Mouse (Mus musculus) stomach, embryonic 15.5 days (tissue): ENCODE measurements around the gene Wnt1. TPM values are rescaled to one million over a fixed set of nuclear protein-coding genes. Genes with fewer than 3 reads are reported as not detected.

ENCODE experiments used
- ATAC-seq: fragments of 200-750 bp; cut with Nextera tagmentation; 2 replicates; pipeline ENCODE4 v1.8.0; 2017; ENCODE audit warnings: low read depth, moderate number of reproducible peaks, moderate TSS enrichment; ENCODE audit not compliant: insufficient read depth, low FRiP score
- H3K27ac ChIP-seq: fragments of 300-500 bp; sonication (generic); 2 replicates; pipeline ENCODE4 v1.5.1; 2015; ENCODE audit warnings: mild to moderate bottlenecking, inconsistent platforms
- H3K27me3 ChIP-seq: fragments of 300-500 bp; sonication (generic); replicated peaks from 2 replicates; pipeline ENCODE4 v1.6.1; 2015; ENCODE audit warnings: inconsistent platforms
- H3K36me3 ChIP-seq: fragments of 300-500 bp; sonication (generic); 2 replicates; pipeline ENCODE4 v1.6.1; 2015; ENCODE audit warnings: inconsistent platforms
- H3K4me1 ChIP-seq: fragments of 300-500 bp; sonication (generic); 2 replicates; pipeline ENCODE4 v1.6.1; 2015; ENCODE audit warnings: inconsistent platforms
- H3K4me2 ChIP-seq: fragments of 300-500 bp; sonication (generic); 2 replicates; pipeline ENCODE4 v1.6.1; 2015; ENCODE audit warnings: mild to moderate bottlenecking, inconsistent platforms
- H3K4me3 ChIP-seq: fragments of 300-500 bp; sonication (generic); replicated peaks from 2 replicates; pipeline ENCODE4 v1.5.1; 2015; ENCODE audit warnings: inconsistent platforms
- H3K9ac ChIP-seq: fragments of 300-500 bp; sonication (generic); 2 replicates; pipeline ENCODE4 v1.6.1; 2015; ENCODE audit warnings: inconsistent platforms
- H3K9me3 ChIP-seq: fragments of 300-500 bp; sonication (generic); 2 replicates; pipeline ENCODE4 v1.6.1; 2016; ENCODE audit warnings: inconsistent platforms
- WGBS: fragments of 180-500 bp; shearing (Covaris S2); methylation state at CpG from one replicate; pipeline ENCODE4 v1.1.7; 2015; 5-methylcytosine and 5-hydroxymethylcytosine counted together
- polyA plus RNA-seq: library from polyadenylated mRNA; unstranded; fragments of >200 nt; fragmentation: Nextera tagmentation; extraction: Ambion mirVana; gene quantifications from 2 replicates; pipeline ENCODE4 v1.2.1, GENCODE M21; 2015

Gene Wnt1
- polyA plus RNA-seq, 1 experiment from 2014 or later: not detected

DNA sequence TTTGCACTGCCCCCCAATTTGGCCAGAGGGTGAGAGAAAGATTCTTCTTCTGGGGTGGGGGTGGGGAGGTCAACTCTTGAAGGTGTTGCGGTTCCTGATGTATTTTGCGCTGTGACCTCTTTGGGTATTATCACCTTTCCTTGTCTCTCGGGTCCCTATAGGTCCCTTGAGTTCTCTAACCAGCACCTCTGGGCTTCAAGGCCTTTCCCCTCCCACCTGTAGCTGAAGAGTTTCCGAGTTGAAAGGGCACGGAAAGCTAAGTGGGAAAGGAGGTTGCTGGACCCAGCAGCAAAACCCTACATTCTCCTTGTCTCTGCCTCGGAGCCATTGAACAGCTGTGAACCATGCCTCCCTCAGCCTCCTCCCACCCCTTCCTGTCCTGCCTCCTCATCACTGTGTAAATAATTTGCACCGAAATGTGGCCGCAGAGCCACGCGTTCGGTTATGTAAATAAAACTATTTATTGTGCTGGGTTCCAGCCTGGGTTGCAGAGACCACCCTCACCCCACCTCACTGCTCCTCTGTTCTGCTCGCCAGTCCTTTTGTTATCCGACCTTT, 3.6 kb downstream of the Wnt1 start:
- WGBS: 3% methylated on average over 13 of the region's 13 CpGs
- Histone ChIP-seq H3K9ac (no peak overlapping the region), H3K4me3 (peak overlapping the region; percentile 29; the same call in 1 of the 2 replicates), H3K9me3 (no peaks in the 10 kb centered on the region), H3K4me1 (peaks cover 39% of the 10 kb centered on the region), H3K27me3 (peaks cover 95% of the 10 kb centered on the region), H3K27ac (no peak overlapping the region), H3K4me2 (peak overlapping the region; percentile 49; the same call in 1 of the 2 replicates), H3K36me3 (no peaks in the 10 kb centered on the region)
- no peak for ATAC-seq

DNA sequence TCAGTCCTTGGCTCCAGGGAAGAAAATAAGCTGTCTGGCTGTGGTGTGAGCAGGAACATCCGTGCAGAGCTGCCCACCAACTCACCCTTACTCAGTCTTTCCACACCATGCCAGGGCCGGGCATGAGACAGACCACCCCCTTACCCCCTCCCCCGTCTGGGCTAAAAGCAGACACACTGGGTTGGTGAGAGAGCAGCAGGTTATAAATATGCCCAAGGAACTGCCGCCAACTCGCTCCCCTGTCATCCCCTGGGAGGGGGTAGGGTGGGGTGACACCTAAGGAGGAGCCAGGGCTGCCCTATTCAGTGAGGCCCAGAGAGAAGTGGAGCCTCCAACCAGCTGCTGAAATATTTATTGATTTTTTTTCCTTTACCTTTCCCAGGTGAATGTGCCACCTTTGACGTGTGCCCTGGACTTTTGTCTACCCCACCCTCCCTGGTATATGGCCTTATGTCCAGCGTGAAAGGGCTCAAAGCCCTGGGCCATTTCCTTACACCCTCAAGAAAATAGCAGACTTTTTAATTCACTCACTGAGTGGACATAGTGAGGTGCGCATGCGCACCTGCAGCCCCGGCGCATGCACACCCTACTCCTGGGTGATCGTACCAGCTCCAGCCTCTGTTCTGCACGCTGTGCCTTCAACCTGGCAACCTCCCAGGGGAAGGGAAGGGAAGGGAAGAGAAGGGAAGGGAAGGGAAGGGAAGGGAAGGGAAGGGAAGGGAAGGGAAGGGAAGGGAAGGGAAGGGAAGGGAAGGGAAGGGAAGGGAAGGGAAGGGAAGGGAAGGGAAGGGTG, 7.3 kb downstream of the Wnt1 start:
- WGBS: 2% methylated on average over 13 of the region's 13 CpGs
- Histone ChIP-seq H3K27me3 (peaks cover 95% of the 10 kb centered on the region), H3K9ac (no peak overlapping the region), H3K4me2 (no peak overlapping the region), H3K4me1 (peaks cover 15% of the 10 kb centered on the region), H3K4me3 (no peak overlapping the region), H3K27ac (no peak overlapping the region), H3K9me3 (no peaks in the 10 kb centered on the region), H3K36me3 (no peaks in the 10 kb centered on the region)
- peak; percentile 61; the same call in 1 of the 2 replicates for ATAC-seq

DNA sequence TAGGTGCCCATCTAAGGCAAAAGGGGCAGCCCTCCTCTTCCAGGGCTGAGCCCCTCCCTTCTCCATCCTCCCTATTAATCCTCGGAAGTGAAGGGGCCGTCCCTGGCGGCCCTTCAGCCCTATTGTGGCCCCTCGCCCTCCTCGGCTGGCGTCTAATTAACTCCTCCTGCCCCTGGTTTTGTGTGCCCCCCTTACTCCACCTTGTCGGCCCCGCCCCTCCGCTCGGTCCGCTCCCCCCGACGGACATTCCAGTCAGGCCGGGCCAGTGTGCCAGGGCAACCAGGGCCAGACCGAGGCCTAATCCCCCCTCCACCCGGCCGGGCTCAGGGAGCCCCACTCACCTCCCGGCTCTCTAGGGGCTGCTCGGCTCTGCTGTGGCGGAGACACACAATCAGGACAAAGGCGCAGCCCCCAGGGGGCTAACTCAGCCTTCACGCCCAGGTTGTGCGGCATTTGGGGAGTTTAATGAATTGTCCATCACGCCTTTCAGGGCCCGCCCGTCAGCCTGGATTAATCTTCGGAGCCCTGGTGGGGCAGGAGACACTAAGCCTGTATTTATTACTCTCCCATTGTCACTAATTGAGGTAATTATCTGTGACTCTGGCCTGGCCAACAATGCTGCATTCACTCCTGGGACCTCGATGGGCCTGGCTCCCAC, 8.3 kb downstream of the Wnt1 start:
- H3K4me1 ChIP-seq: peaks cover 7% of the 10 kb centered on the region; the same call in 1 of the 2 replicates
- no peak overlapping the region for H3K4me3 ChIP-seq
- H3K9me3 ChIP-seq: no peaks in the 10 kb centered on the region
- ATAC-seq: no peak
- H3K27ac ChIP-seq: no peak overlapping the region
- 9% methylated on average over 28 of the region's 28 CpGs for WGBS
- H3K36me3 ChIP-seq: no peaks in the 10 kb centered on the region
- no peak overlapping the region for H3K4me2 ChIP-seq
- H3K27me3 ChIP-seq: peaks cover 95% of the 10 kb centered on the region
- no peak overlapping the region for H3K9ac ChIP-seq

DNA sequence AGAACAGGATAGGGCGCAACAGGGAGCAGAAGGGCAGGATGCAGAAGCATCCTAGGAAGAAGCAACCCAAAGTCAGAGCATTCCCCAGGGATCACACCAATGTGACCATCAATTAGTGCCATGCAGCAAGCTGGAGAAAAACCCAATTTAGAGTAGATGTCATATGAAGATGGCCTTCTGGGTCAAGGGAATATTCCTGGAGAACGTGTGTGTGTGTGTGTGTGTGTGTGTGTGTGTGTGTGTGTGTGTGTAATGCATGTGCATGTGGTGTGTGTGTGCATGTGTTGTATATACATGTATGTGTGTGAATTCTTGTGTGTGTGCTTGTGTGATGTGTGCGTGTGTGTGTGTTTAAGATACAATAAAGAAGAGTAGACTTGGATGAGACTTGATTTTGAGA, 9.2 kb downstream of the Wnt1 start:
- Histone ChIP-seq H3K27me3 (peaks cover 95% of the 10 kb centered on the region), H3K4me3 (no peak overlapping the region), H3K36me3 (no peaks in the 10 kb centered on the region), H3K27ac (no peak overlapping the region), H3K4me1 (0 out of 2 replicates have a peak, but pooled peaks cover 9% of the 10 kb centered on the region), H3K4me2 (no peak overlapping the region), H3K9me3 (no peaks in the 10 kb centered on the region), H3K9ac (no peak overlapping the region)
- ATAC-seq: no peak
- 60% methylated on average over 3 of the region's 3 CpGs for WGBS

DNA sequence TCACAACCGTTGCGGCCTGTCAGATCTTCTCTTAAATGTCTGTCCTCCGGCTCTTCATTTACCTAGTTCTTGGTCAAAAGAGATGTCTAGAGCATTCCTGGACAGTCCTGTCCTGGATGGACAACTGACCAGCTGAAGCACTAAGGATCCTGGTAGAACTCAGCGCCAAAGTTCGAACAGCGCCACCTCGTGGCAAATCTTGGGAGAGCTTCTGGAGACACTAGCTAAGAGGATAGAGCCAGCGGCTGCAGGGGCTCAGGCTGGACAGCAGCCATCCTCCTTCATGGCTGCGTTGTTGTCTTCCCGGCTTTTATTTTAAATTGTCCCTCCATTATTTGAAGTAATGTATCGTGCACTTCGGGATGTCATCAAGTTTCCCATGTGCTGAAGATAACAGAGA, 9.7 kb downstream of the Wnt1 start:
- Histone ChIP-seq H3K27me3 (peaks cover 96% of the 10 kb centered on the region), H3K27ac (no peak overlapping the region), H3K36me3 (no peaks in the 10 kb centered on the region), H3K4me1 (0 out of 2 replicates have a peak, but pooled peaks cover 10% of the 10 kb centered on the region), H3K9ac (no peak overlapping the region), H3K9me3 (no peaks in the 10 kb centered on the region), H3K4me3 (no peak overlapping the region), H3K4me2 (no peak overlapping the region)
- ATAC-seq: no peak
- WGBS: 13% methylated on average over 12 of the region's 12 CpGs

DNA sequence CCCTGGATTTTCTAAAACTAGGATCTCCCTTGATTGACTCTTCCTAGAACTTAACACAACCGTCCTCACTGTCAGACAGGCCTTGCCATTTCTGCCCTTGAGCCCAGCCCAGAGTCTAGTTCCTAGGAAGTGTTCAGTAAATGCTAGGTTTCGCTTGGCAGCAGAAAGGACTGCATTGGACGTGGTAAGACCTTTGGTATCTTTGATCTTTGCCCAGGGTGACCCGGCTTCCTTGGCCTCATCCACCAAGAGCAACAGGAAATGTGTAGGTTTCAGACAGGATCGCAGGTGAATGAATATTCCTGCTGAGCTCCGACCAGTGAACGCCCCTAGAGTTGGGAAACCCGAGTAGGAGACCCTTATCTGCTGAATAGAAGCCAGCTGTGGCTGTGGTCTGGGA, 13.3 kb downstream of the Wnt1 start:
- H3K27ac ChIP-seq: no peak overlapping the region
- H3K36me3 ChIP-seq: no peaks in the 10 kb centered on the region
- H3K9me3 ChIP-seq: no peaks in the 10 kb centered on the region
- WGBS: 7% methylated on average over 8 of the region's 8 CpGs
- H3K9ac ChIP-seq: no peak overlapping the region
- no peak overlapping the region for H3K4me3 ChIP-seq
- H3K4me1 ChIP-seq: peaks cover 27% of the 10 kb centered on the region
- H3K27me3 ChIP-seq: peaks cover 100% of the 10 kb centered on the region
- H3K4me2 ChIP-seq: no peak overlapping the region
- ATAC-seq: no peak

DNA sequence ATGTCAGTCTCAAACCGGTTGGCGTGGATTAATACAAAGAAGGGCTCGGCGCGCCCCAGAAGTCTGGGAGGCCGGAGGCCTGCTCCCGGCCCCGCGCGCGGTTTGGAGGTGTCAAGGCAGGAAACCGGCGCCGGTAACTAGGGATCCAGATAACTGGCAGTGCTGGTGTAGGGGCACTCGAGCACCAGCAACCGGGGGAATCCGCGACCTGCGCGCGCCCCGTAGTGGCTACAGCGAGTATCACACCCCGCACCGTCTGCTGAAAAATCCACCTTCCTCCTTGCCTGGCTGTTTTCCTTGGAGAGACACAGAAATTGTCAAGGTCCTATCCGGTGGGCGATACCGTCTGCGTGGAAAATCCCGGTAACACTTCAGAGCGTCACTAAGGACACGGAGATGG, 14.4 kb downstream of the Wnt1 start:
- Histone ChIP-seq H3K4me3 (peak overlapping the region; percentile 23; the same call in 1 of the 2 replicates), H3K27ac (no peak overlapping the region), H3K4me1 (peaks cover 33% of the 10 kb centered on the region), H3K9ac (no peak overlapping the region), H3K36me3 (no peaks in the 10 kb centered on the region), H3K9me3 (no peaks in the 10 kb centered on the region), H3K4me2 (peak overlapping the region; percentile 50), H3K27me3 (peaks cover 100% of the 10 kb centered on the region)
- ATAC-seq: no peak; the same call in 1 of the 2 replicates
- under 1% methylated on average over 32 of the region's 32 CpGs for WGBS

DNA sequence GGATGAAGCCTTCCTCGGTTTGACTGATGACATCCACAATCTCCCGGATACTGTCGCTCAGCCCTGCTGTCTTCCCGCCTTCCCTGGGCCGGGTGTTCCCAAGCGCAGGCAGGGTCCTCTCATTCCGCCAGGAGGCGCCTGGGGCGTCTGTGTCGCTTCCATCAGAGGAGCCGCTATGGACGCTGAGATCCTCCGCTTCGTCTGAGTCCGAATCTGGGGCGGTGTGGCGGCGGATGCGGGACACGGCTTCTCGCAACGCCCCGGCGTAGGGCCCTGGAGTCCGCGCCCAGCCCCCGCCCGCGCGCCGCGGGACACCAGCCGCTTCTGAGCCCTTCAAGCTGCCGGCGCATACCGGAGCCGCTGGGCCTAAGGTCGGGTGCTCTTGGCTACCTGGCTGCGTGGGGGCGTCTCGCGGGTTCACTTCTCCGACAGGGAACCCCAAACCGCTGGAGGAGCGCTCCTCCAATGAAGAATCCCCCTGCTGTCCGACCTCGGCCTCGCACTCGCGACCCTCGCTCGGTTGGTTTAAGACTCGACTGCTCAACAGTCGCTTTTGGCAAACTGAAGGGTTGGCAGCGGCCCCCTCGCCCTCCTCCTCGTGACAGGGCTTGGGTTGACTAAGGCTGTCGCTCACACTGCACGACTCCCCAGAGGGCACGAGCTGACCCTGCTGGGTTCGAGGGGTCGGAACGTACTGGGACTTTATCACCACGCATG, 15.8 kb downstream of the Wnt1 start:
- WGBS: 2% methylated on average over 64 of the region's 64 CpGs
- Histone ChIP-seq H3K9ac (no peak overlapping the region), H3K36me3 (no peaks in the 10 kb centered on the region), H3K9me3 (no peaks in the 10 kb centered on the region), H3K4me3 (peak overlapping the region; percentile 39), H3K4me1 (peaks cover 33% of the 10 kb centered on the region), H3K27me3 (peaks cover 92% of the 10 kb centered on the region), H3K27ac (no peak overlapping the region), H3K4me2 (peak overlapping the region; percentile 90)
- ATAC-seq: no peak

DNA sequence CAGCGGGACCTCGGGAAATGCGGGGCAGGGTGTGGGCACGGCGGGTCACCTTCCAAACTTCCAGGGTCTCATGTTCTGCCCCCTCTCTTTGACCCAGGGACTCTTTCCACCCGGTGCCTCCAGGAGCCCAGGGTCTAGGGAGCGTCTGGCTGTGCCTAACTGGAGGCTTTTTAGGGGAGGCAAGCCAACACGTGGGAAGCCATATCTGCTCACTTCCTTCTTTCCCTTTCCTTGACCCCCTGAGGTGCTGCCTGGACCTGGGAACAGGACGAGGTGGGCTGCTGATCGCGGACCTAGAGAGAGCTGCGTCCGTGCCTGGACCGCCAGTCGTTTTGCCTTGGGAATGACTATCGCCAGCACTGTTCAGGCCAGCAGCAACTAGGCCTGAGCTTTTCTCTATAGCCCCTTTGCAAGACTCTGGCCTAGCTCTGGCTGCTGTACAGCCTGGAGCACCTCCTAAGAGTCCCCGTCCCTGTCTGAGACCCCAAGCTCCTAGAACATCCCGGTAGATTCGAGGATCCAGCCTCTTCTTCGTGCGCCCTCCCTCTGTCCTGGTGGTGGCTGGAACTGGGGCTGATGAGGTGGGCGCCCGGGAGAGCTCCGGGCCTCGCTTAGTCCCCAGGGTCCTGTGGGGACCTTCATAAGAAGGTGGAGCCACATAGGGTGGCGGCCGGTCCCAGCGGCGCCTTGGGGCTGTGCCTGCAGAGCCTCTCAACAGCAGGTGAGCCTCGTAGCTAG, 16.6 kb downstream of the Wnt1 start:
- H3K27ac ChIP-seq: no peak overlapping the region
- H3K36me3 ChIP-seq: no peaks in the 10 kb centered on the region
- no peaks in the 10 kb centered on the region for H3K9me3 ChIP-seq
- 14% methylated on average over 30 of the region's 30 CpGs for WGBS
- H3K27me3 ChIP-seq: peaks cover 84% of the 10 kb centered on the region
- peak overlapping the region; percentile 90 for H3K4me2 ChIP-seq
- 0 out of 2 replicates have a peak, but pooled peaks have one; percentile 4 for ATAC-seq
- peaks cover 33% of the 10 kb centered on the region for H3K4me1 ChIP-seq
- no peak overlapping the region for H3K9ac ChIP-seq
- H3K4me3 ChIP-seq: peak overlapping the region; percentile 42

DNA sequence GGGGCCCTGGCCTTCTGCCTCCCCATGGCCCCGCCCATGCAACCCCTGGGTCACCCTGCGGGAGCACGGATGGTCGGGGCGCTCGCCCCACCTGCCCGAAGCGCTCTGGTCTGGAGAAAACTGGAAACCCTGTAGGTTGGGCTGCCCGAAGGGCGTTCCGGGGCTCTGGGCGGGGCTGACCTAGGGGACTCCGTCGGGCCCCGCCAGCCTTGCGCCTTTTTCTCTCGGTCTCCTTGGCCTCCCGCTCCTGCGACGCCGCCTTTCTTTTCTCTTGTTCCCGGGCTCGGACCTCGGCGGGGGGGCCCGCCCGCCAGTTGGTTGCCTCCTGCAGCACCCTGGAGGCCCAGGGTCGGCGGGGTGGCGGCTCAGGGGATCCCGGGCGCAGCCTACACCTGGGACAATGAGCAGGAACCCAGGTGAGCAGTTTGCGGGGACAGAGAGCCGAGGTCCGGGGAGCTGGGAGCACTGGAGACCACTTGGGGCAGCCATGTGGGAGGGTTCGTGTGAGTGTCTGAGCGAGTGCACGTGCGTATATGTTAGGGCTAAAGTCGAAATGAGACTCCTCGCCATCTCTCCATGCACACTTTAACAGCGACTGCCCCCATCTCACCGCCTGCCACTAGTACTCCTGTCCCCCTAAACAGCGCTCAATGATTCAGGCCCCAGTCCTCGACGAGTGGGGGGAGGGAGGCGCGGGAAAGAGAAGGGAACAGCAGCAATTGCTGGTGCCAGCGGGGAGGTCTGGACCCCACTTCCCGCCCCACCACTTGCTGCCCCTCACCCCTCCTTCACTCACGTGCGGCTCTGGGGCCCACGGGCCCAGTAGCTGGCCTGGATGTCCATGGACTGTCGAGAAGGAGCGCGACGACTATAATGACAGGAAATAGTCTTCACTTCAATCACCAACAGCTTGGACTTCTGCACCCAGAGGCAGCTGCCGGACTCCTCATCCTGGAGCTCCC, 17.4 kb downstream of the Wnt1 start:
- Histone ChIP-seq H3K4me2 (peak overlapping the region; percentile 80), H3K9me3 (no peaks in the 10 kb centered on the region), H3K27ac (no peak overlapping the region), H3K36me3 (no peaks in the 10 kb centered on the region), H3K9ac (no peak overlapping the region), H3K4me1 (peaks cover 33% of the 10 kb centered on the region), H3K27me3 (peaks cover 76% of the 10 kb centered on the region), H3K4me3 (peak overlapping the region; percentile 42)
- WGBS: under 1% methylated on average over 53 of the region's 58 CpGs
- ATAC-seq: peak; percentile 15; the same call in 1 of the 2 replicates
